In the genomic region with DNA sequence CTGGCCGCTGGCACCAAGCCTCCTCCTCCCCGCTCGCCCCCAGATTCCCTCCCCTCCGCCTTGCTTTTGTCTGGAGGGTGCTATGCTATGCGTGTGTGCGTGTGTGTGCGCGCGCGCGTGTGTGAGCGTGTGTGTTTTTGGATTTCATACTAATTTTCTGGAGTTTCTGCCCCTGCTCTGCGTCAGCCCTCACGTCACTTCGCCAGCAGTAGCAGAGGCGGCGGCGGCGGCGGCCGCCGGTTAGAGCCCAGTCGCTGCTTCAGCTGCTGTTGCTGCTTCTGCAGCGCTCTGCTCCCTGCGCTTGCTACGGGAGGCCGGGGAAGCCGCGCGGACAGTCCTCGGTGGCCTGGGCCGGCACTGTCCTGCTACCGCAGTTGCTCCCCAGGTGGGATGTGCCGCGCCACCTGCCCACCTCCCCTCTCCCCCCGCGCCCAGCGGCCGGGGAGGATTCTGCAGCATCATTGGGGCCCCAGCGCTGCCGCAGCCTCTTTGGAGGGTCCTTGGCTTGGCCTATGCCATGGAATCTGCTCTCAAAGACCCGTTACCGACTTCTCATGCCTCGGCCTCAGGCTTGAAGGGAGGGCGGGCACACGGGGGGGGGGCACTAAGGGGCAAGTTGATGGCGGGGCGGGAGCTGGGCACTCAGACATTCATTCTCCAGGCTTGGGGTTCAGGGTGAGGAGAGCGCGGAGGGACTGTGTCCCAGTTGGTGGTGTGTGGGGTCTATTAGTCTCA, we compare ENCODE assay signal across 9 mouse cellular contexts. TPM values are rescaled to one million over a fixed set of nuclear protein-coding genes. Genes with fewer than 3 reads are reported as not detected.
DNase-seq lines count a peak whose midpoint lies in the region; ATAC-seq and TF ChIP-seq lines count a peak whose summit lies in the region.
"Had no signal": no experiment of that assay in that cellular context is flagged by ENCODE, and none has a peak within 500 bp of the region (broad histone marks: within the 10 kb centered on the region; RNA-seq: fewer than 3 reads in every experiment).

No protein-coding gene starts in this region.

- peak overlapping the region; percentile 60 for H3K4me2 ChIP-seq in liver, embryonic 13.5 days

- WGBS in heart, embryonic 10.5 days, result under 1% methylated on average over 49 of the region's 50 CpGs
- WGBS in liver, embryonic 13.5 days (ENCODE audit: insufficient replicate concordance), result 2% methylated on average over 50 of the region's 50 CpGs
- 5% methylated on average over 50 of the region's 50 CpGs for WGBS in thymus, adult 2 months

- no peak overlapping the region for H3K27ac ChIP-seq in heart, embryonic 10.5 days
- no peak overlapping the region for H3K27ac ChIP-seq in liver, embryonic 13.5 days
- H3K27ac ChIP-seq in thymus, adult 2 months (ENCODE audit: control insufficient read depth, insufficient read depth, low read length), result no peak overlapping the region
- H3K27ac ChIP-seq: macrophage had no signal

- TF ChIP-seq CTCF in thymus, adult 2 months (IDR thresholded peaks at IDR 0.05; ENCODE audit: borderline replicate concordance, control insufficient read depth, extremely low read depth, insufficient read depth, low read length, poor library complexity), result no peak

- peaks cover 30% of the 10 kb centered on the region for H3K9me3 ChIP-seq in megakaryocyte, embryonic 14.5 days
- H3K9me3 ChIP-seq in heart, embryonic 10.5 days, result no peaks in the 10 kb centered on the region
- peaks cover 3% of the 10 kb centered on the region; the same call in 1 of the 2 replicates for H3K9me3 ChIP-seq in liver, embryonic 13.5 days (replicated peaks)

- peak; percentile 82 for DNase-seq in embryo, embryonic 11 days
- DNase-seq in heart, embryonic 10.5 days (ENCODE audit: low spot score), result no peak
- DNase-seq in layer of hippocampus, adult 18-20 months (ENCODE audit: low spot score in 2 of 2), result peak; percentile 92 to 94
- no peak for DNase-seq in liver, embryonic 13.5 days
- peak; percentile 76 for DNase-seq in retina, postnatal 1 day
- no peak for DNase-seq in thymus, adult 2 months

- H3K9ac ChIP-seq in liver, embryonic 13.5 days, result no peak overlapping the region

- H3K4me3 ChIP-seq in megakaryocyte, embryonic 14.5 days (replicated peaks), result peak overlapping the region; percentile 42
- peak overlapping the region; percentile 72 for H3K4me3 ChIP-seq in heart, embryonic 10.5 days
- peak overlapping the region; percentile 42 for H3K4me3 ChIP-seq in liver, embryonic 13.5 days (replicated peaks)
- H3K4me3 ChIP-seq in thymus, adult 2 months (ENCODE audit: control insufficient read depth, insufficient read depth, low read length), result no peak overlapping the region

- H3K27me3 ChIP-seq in megakaryocyte, embryonic 14.5 days (replicated peaks), result peaks cover 41% of the 10 kb centered on the region
- peaks cover 66% of the 10 kb centered on the region for H3K27me3 ChIP-seq in heart, embryonic 10.5 days (ENCODE audit: insufficient read depth, poor library complexity, severe bottlenecking)
- peaks cover 50% of the 10 kb centered on the region for H3K27me3 ChIP-seq in liver, embryonic 13.5 days
- H3K27me3 ChIP-seq in thymus, adult 2 months (ENCODE audit: control insufficient read depth, insufficient read depth, low read length), result no peaks in the 10 kb centered on the region; the same call in 1 of the 2 replicates

- no peaks in the 10 kb centered on the region for H3K36me3 ChIP-seq in megakaryocyte, embryonic 14.5 days (replicated peaks; ENCODE audit: low read length)
- no peaks in the 10 kb centered on the region for H3K36me3 ChIP-seq in heart, embryonic 10.5 days
- H3K36me3 ChIP-seq in liver, embryonic 13.5 days, result no peaks in the 10 kb centered on the region
- H3K36me3 ChIP-seq in thymus, adult 2 months (ENCODE audit: control insufficient read depth, insufficient read depth, low read length), result no peaks in the 10 kb centered on the region

- no peak for TF ChIP-seq POLR2A in thymus, adult 2 months (IDR thresholded peaks at IDR 0.05; ENCODE audit: control insufficient read depth, extremely low read depth, insufficient read depth, low read length, poor library complexity)

- H3K4me1 ChIP-seq in megakaryocyte, embryonic 14.5 days, result peaks cover 6% of the 10 kb centered on the region; the same call in 1 of the 2 replicates
- peaks cover 19% of the 10 kb centered on the region for H3K4me1 ChIP-seq in heart, embryonic 10.5 days
- H3K4me1 ChIP-seq in liver, embryonic 13.5 days (replicated peaks), result no peaks in the 10 kb centered on the region
- H3K4me1 ChIP-seq in thymus, adult 2 months (replicated peaks; ENCODE audit: control insufficient read depth, insufficient read depth, low read length), result no peaks in the 10 kb centered on the region; the same call in 1 of the 2 replicates

- no peak for ATAC-seq in megakaryocyte, adult 5-6 weeks (ENCODE audit: poor library complexity, severe bottlenecking)
- ATAC-seq in liver, embryonic 13.5 days (ENCODE audit: low read depth), result no peak

RNA-seq across cellular contexts. Expression of gene Ntrk2, which starts 1.4 kb away (rescaled TPM):
- not detected in 2 replicates for polyA plus RNA-seq in megakaryocyte, embryonic 14.5 days (2012; ENCODE audit: insufficient read depth, low replicate concordance)
- total RNA-seq in megakaryocyte, adult 5-6 weeks (2015), result not detected in 2 replicates
- not detected in 2 replicates for total RNA-seq in megakaryocyte, adult 5-6 weeks (2017)
- 1.4 and 5.6 TPM in 2 replicates for polyA plus RNA-seq in heart, embryonic 10.5 days (2016; fragmentation: Nextera tagmentation; extraction: Ambion mirVana)
- 100 to 1,000 TPM; 333 to 338 TPM for total RNA-seq in layer of hippocampus, adult 18-20 months (2021)
- polyA plus RNA-seq in liver, embryonic 13.5 days (2015; fragmentation: Nextera tagmentation; extraction: Ambion mirVana), result 0.16 and 0.27 TPM in 2 replicates
- 5.7 and 6.5 TPM in 2 replicates for polyA plus RNA-seq in thymus, adult 2 months (2012; rRNA removed)
- polyA plus RNA-seq: macrophage had no signal

Comparison
In these comparisons a context has a peak if more than half of its experiments do, and no peak if none do; other contexts are left out.
1. DNase-seq: peak in embryo, embryonic 11 days (single experiment), layer of hippocampus, adult 18-20 months (2 of 2) and retina, postnatal 1 day (single experiment); none in heart, embryonic 10.5 days (single experiment), liver, embryonic 13.5 days (single experiment) and thymus, adult 2 months (single experiment).